Mouse (Mus musculus) thymus, adult 2 months (tissue): ENCODE measurements around the gene Lhpp. TPM values are rescaled to one million over a fixed set of nuclear protein-coding genes. Genes with fewer than 3 reads are reported as not detected.
A peak's percentile ranks its signal among the peaks of the same experiment; 100 is the strongest.

ENCODE experiments used
- DNase-seq: peaks from one replicate; pipeline ENCODE4 v3.0.0; 2021
- H3K27ac ChIP-seq: fragments of 200-500 bp; 2 replicates; pipeline ENCODE4 v1.5.1; 2012; ENCODE audit warnings: low read length, control low read depth; ENCODE audit not compliant: control insufficient read depth, insufficient read depth
- H3K27me3 ChIP-seq: fragments of 200-500 bp; 2 replicates; pipeline ENCODE4 v1.6.1; 2012; ENCODE audit warnings: mild to moderate bottlenecking, low read length, moderate library complexity, mixed read lengths; ENCODE audit not compliant: control insufficient read depth, insufficient read depth
- H3K36me3 ChIP-seq: fragments of 200-500 bp; 2 replicates; pipeline ENCODE4 v1.6.1; 2012; ENCODE audit warnings: mild to moderate bottlenecking, low read length, moderate library complexity; ENCODE audit not compliant: control insufficient read depth, insufficient read depth
- H3K4me1 ChIP-seq: fragments of 200-500 bp; replicated peaks from 2 replicates; pipeline ENCODE4 v1.6.1; 2012; ENCODE audit warnings: low read length; ENCODE audit not compliant: control insufficient read depth, insufficient read depth
- H3K4me3 ChIP-seq: fragments of 200-500 bp; 2 replicates; pipeline ENCODE4 v1.5.1; 2012; ENCODE audit warnings: mild to moderate bottlenecking, low read length, control low read depth, moderate library complexity; ENCODE audit not compliant: control insufficient read depth, insufficient read depth
- CTCF ChIP-seq: fragments of 200-500 bp; IDR thresholded peaks from 2 replicates; pipeline ENCODE4 v1.5.1; 2012; ENCODE audit warnings: mild to moderate bottlenecking, control low read depth, low read length, moderate library complexity, borderline replicate concordance; ENCODE audit not compliant: control insufficient read depth, poor library complexity, insufficient read depth; ENCODE audit errors: extremely low read depth
- POLR2A ChIP-seq: fragments of 200-500 bp; IDR thresholded peaks from 2 replicates; pipeline ENCODE4 v1.6.1; 2012; ENCODE audit warnings: mild to moderate bottlenecking, low read length, control low read depth, moderate library complexity; ENCODE audit not compliant: control insufficient read depth, poor library complexity, insufficient read depth; ENCODE audit errors: extremely low read depth
- WGBS: fragments of 180-500 bp; shearing (Covaris S2); methylation state at CpG from one replicate; pipeline ENCODE4 v1.1.7; 2018; 5-methylcytosine and 5-hydroxymethylcytosine counted together
- polyA plus RNA-seq: library from polyadenylated mRNA; depleted of rRNA; stranded (reverse); fragments of >200 nt; gene quantifications from 2 replicates; pipeline ENCODE4 v1.2.3, GENCODE M21; 2012

Gene Lhpp
- polyA plus RNA-seq, 1 experiment: 12.0 TPM

DNA sequence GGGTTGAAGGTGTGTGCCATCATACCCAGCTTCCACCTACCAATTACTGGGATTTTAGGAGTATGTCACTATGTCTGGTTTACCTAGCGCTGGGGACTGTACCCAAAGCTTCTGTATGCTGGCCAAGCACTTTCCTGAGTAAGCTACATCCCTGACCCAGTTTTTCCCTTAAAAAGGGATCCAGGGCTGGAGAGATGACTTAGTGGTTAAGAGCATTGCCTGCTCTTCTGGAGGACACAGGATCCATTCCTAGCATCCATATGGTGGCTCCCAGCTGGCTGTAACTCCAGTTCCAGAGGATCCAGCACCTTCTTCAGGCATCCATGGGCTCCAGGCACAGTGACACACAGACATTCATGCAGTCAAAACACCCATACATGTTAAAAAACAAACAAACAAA lies 36.1 kb downstream of the Lhpp start:
- 97% methylated on average over 1 of the region's 1 CpGs for WGBS
- H3K4me1 ChIP-seq: no peaks in the 10 kb centered on the region
- TF ChIP-seq POLR2A (no peak), CTCF (no peak)

DNA sequence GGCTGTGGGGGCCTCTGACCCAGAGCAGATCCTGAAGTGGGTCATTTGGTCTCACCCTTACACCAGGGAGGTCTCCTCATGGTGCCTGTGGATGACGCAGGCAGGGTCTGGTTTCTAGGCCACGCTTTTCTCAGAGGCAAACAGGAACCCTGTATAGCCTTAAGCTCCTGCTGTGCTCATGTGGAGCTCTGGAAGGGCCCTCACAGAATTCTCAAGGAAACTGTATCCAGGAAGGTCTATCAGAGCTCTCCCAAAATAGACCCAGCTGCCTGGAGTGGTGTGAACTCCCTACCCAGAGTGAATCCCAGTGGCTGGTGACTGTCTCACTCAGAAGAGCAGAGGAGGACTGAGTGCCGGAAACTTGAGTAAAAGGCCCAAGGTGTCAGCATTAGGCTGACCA lies 44.0 kb downstream of the Lhpp start:
- DNase-seq: no peak
- Histone ChIP-seq H3K36me3 (no peaks in the 10 kb centered on the region), H3K27me3 (no peaks in the 10 kb centered on the region), H3K4me1 (peaks cover 4% of the 10 kb centered on the region), H3K27ac (no peak overlapping the region), H3K4me3 (no peak overlapping the region)
- WGBS: over 99% methylated on average over 3 of the region's 3 CpGs
- TF ChIP-seq CTCF: no peak
- no peak for TF ChIP-seq POLR2A

More for the DNA sequence above, 36.1 kb downstream of the Lhpp start:
- DNase-seq: no peak
- no peak overlapping the region for H3K4me3 ChIP-seq
- no peaks in the 10 kb centered on the region for H3K27me3 ChIP-seq
- no peak overlapping the region for H3K27ac ChIP-seq
- no peaks in the 10 kb centered on the region for H3K36me3 ChIP-seq

DNA sequence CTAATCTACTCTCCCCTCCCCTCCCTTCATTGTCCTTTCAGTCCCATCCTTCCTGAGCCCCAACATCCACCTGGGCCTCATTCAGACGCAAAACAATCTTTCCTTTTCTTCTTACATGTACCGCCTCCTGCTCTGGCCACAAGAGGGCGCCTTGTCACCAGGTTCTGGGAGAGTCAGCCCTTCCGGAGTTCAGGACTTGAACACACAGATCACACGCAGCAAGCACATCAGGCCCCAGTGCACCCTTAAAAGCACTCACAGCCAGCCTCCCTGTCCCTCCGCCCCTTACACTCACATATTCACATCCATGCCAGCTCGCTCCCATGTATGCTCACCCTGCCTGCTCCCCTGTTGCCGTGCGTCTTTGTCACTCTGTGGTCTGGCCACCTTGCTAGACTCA lies 45.6 kb downstream of the Lhpp start:
- Histone ChIP-seq H3K27me3 (no peaks in the 10 kb centered on the region), H3K4me1 (peaks cover 4% of the 10 kb centered on the region), H3K27ac (no peak overlapping the region), H3K4me3 (peak overlapping the region; percentile 15; the same call in 1 of the 2 replicates), H3K36me3 (no peaks in the 10 kb centered on the region)
- peak; percentile 89; the same call in 1 of the 2 replicates for TF ChIP-seq CTCF
- no peak for TF ChIP-seq POLR2A
- WGBS: 10% methylated on average over 9 of the region's 9 CpGs
- peak; percentile 87 for DNase-seq

DNA sequence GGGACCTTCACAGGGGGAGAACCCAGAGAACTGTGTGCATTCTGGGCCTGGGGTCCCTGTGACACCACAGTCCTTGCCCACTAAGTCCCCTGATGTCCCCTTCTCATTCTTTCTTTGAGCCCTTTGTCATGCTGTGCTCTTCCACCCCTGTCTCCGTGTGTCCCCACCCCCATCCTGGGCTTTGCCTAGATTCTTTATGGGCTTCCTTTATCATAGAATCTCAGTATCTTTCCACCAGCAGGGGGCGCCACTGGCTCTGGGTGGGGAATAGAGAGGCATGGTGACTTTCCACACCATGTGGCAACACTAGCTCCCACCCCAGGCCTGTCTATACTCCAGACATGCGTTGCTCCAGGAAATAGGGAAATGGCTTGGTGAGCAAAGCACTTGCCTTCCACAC lies 46.1 kb downstream of the Lhpp start:
- 4% methylated on average over 3 of the region's 3 CpGs for WGBS
- 0 out of 2 replicates have a peak overlapping the region, but pooled peaks have one; percentile 15 for H3K4me3 ChIP-seq
- H3K36me3 ChIP-seq: no peaks in the 10 kb centered on the region
- H3K4me1 ChIP-seq: peaks cover 4% of the 10 kb centered on the region
- H3K27me3 ChIP-seq: no peaks in the 10 kb centered on the region
- DNase-seq: peak; percentile 83
- TF ChIP-seq POLR2A (no peak), CTCF (no peak; the same call in 1 of the 2 replicates)
- H3K27ac ChIP-seq: no peak overlapping the region

GRCm38 (mm10) chr7:132657371-132658057 lies 47.1 kb downstream of the Lhpp start:
- no peak overlapping the region for H3K27ac ChIP-seq

GRCm38 (mm10) chr7:132658058-132658450 lies 47.6 kb downstream of the Lhpp start:
- Histone ChIP-seq H3K4me3 (no peak overlapping the region), H3K27ac (no peak overlapping the region), H3K36me3 (no peaks in the 10 kb centered on the region), H3K4me1 (peaks cover 4% of the 10 kb centered on the region), H3K27me3 (no peaks in the 10 kb centered on the region)
- 55% methylated on average over 9 of the region's 9 CpGs for WGBS
- DNase-seq: no peak
- no peak for TF ChIP-seq POLR2A
- no peak for TF ChIP-seq CTCF

More at GRCm38 (mm10) chr7:132657371-132658057, 47.1 kb downstream of the Lhpp start:
- Histone ChIP-seq H3K36me3 (no peaks in the 10 kb centered on the region), H3K4me3 (no peak overlapping the region), H3K4me1 (peaks cover 4% of the 10 kb centered on the region), H3K27me3 (no peaks in the 10 kb centered on the region)
- 71% methylated on average over 14 of the region's 14 CpGs for WGBS
- no peak for DNase-seq
- TF ChIP-seq POLR2A (no peak), CTCF (no peak)

- DNase-seq: no peak
- H3K36me3 ChIP-seq: no peaks in the 10 kb centered on the region
- H3K4me1 ChIP-seq: peaks cover 4% of the 10 kb centered on the region
- H3K4me3 ChIP-seq: no peak overlapping the region
- no peak overlapping the region for H3K27ac ChIP-seq
- H3K27me3 ChIP-seq: no peaks in the 10 kb centered on the region
- 93% methylated on average over 5 of the region's 5 CpGs for WGBS
- no peak for TF ChIP-seq POLR2A
- no peak for TF ChIP-seq CTCF
Measured at GRCm38 (mm10) chr7:132658688-132659087, 48.2 kb downstream of the Lhpp start.
